Mouse (Mus musculus): ENCODE measurements around the gene Tnfrsf1b.

The Tnfrsf1b gene

GRCm38 (mm10) chr4:145246173-145247011, at the start of gene Tnfrsf1b:
TSS of gene Tnfrsf1b (minus strand) at chr4:145246870.
- peak; percentile 68 to 72 for DNase-seq

- DNase-seq: peak; percentile 76 to 77
Observed at GRCm38 (mm10) chr4:145295589-145296300, 49.1 kb upstream of the Tnfrsf1b start.

GRCm38 (mm10) chr4:145294588-145294987, 47.9 kb upstream of the Tnfrsf1b start:
- DNase-seq: no peak

GRCm38 (mm10) chr4:145286369-145287120, 39.9 kb upstream of the Tnfrsf1b start:
- DNase-seq: peak; percentile 48 to 63

GRCm38 (mm10) chr4:145284675-145285074, 38.0 kb upstream of the Tnfrsf1b start:
- DNase-seq: no peak

- no peak for DNase-seq
Observed at GRCm38 (mm10) chr4:145283441-145283840, 36.8 kb upstream of the Tnfrsf1b start.

- no peak for DNase-seq
Observed at GRCm38 (mm10) chr4:145280966-145281365, 34.3 kb upstream of the Tnfrsf1b start.

GRCm38 (mm10) chr4:145278724-145279370, 32.2 kb upstream of the Tnfrsf1b start:
- no peak for DNase-seq

- DNase-seq: no peak
Observed at GRCm38 (mm10) chr4:145278231-145278630, 31.6 kb upstream of the Tnfrsf1b start.

- DNase-seq: no peak
Observed at GRCm38 (mm10) chr4:145276368-145277249, 29.9 kb upstream of the Tnfrsf1b start.

- DNase-seq: no peak
Observed at GRCm38 (mm10) chr4:145274887-145275286, 28.2 kb upstream of the Tnfrsf1b start.

GRCm38 (mm10) chr4:145273923-145274322, 27.3 kb upstream of the Tnfrsf1b start:
- no peak for DNase-seq

- no peak for DNase-seq
Observed at GRCm38 (mm10) chr4:145272763-145273162, 26.1 kb upstream of the Tnfrsf1b start.

- no peak for DNase-seq
Observed at GRCm38 (mm10) chr4:145271634-145272033, 25.0 kb upstream of the Tnfrsf1b start.

GRCm38 (mm10) chr4:145270136-145270535, 23.5 kb upstream of the Tnfrsf1b start:
- DNase-seq: no peak

GRCm38 (mm10) chr4:145267631-145268110, 21.0 kb upstream of the Tnfrsf1b start:
- DNase-seq: no peak

- DNase-seq: peak; percentile 46 to 57
Observed at GRCm38 (mm10) chr4:145266505-145266904, 19.8 kb upstream of the Tnfrsf1b start.

- DNase-seq: no peak
Observed at GRCm38 (mm10) chr4:145264761-145265160, 18.1 kb upstream of the Tnfrsf1b start.

GRCm38 (mm10) chr4:145263583-145263982, 16.9 kb upstream of the Tnfrsf1b start:
- DNase-seq: no peak

- no peak for DNase-seq
Observed at GRCm38 (mm10) chr4:145260802-145261201, 14.1 kb upstream of the Tnfrsf1b start.

- DNase-seq: no peak
Observed at GRCm38 (mm10) chr4:145257751-145258434, 11.2 kb upstream of the Tnfrsf1b start.

Measured in thymus, postnatal 36 days (tissue).